Mouse (Mus musculus) G1E (cell line): ENCODE measurements at regions not wholly inside any gene's neighbourhood (a gene's known extent, or its start where the extent isn't known, plus 50 kb on each side); places are given as distances from the start of the nearest gene placed in this dataset.

Source experiments
- ATAC-seq: 2 replicates; pipeline ENCODE4 v1.8.0; 2016; ENCODE audit warnings: mild to moderate bottlenecking; ENCODE audit not compliant: insufficient number of reproducible peaks, poor library complexity, low FRiP score, severe bottlenecking; ENCODE audit errors: extremely low read depth
- DNase-seq: peaks from one replicate; pipeline ENCODE4 v3.0.0; 2012; ENCODE audit warnings: low spot score
- H3K27me3 ChIP-seq: 2 replicates; pipeline ENCODE4 v1.6.1; 2012; ENCODE audit warnings: mild to moderate bottlenecking, low read length, inconsistent platforms; ENCODE audit not compliant: insufficient read depth
- H3K36me3 ChIP-seq: replicated peaks from 2 replicates; pipeline ENCODE3; 2012; ENCODE audit warnings: mild to moderate bottlenecking, inconsistent platforms
- H3K4me1 ChIP-seq: 2 replicates; pipeline ENCODE4 v1.6.1; 2012; ENCODE audit warnings: low read depth, low read length, inconsistent platforms, mixed read lengths; ENCODE audit not compliant: insufficient read depth
- H3K4me3 ChIP-seq: 2 replicates; pipeline ENCODE4 v1.5.1; 2012; ENCODE audit warnings: low read depth, mild to moderate bottlenecking, inconsistent platforms, low read length, moderate library complexity, mixed read lengths
- H3K9me3 ChIP-seq: replicated peaks from 2 replicates; pipeline ENCODE4 v1.6.1; 2012; ENCODE audit warnings: inconsistent platforms
- CTCF ChIP-seq: IDR thresholded peaks from 2 replicates; pipeline ENCODE4 v1.5.1; 2012; ENCODE audit warnings: low read depth, low read length, inconsistent platforms, mixed read lengths
- GATA1 ChIP-seq: IDR thresholded peaks from 2 replicates; pipeline ENCODE4 v1.6.1; 2012; ENCODE audit warnings: borderline replicate concordance, low read length, inconsistent platforms, mixed read lengths
- GATA2 ChIP-seq: IDR thresholded peaks from 2 replicates; pipeline ENCODE4 v1.6.1; 2012; ENCODE audit warnings: low read depth, low read length, inconsistent platforms, borderline replicate concordance
- POLR2AphosphoS5 ChIP-seq: IDR thresholded peaks from 2 replicates; pipeline ENCODE4 v1.6.1; 2012; ENCODE audit warnings: low read depth, low read length, inconsistent platforms; ENCODE audit not compliant: insufficient replicate concordance
- TAL1 ChIP-seq: conservative IDR thresholded peaks from 2 replicates; pipeline ENCODE4 v1.6.1; 2012; ENCODE audit warnings: low read depth, low read length, inconsistent platforms, mixed read lengths

DNA sequence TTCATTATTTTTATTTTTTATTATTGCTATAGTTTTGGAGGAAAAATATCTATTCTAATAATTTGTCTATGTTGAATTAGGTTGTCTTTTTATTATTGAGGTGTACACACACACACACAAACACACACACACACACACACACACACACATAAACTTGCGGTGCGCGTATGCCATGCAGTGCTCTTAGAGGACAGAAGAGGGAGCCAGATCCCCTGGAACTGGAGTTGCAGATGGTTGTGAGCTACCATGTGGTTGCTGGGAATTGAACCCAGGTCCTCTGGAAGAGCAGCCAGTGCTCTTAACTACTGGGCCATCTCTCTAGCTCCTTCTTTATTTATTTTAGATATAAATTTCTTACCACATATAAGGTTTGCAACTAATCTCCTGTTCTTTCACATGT is 206.0 kb downstream of the Opa1 start:
- peaks cover 3% of the 10 kb centered on the region; the same call in 1 of the 2 replicates for H3K27me3 ChIP-seq
- H3K36me3 ChIP-seq = peaks cover 2% of the 10 kb centered on the region
- H3K4me3 ChIP-seq = no peak overlapping the region
- H3K4me1 ChIP-seq = peaks cover 47% of the 10 kb centered on the region
- ATAC-seq (no peak), DNase-seq (no peak)
- H3K9me3 ChIP-seq = peaks cover 2% of the 10 kb centered on the region; the same call in 1 of the 2 replicates
- TF ChIP-seq GATA1 = no peak
- no peak for TF ChIP-seq GATA2
- no peak for TF ChIP-seq TAL1
- no peak for TF ChIP-seq POLR2AphosphoS5
- TF ChIP-seq CTCF = no peak

DNA sequence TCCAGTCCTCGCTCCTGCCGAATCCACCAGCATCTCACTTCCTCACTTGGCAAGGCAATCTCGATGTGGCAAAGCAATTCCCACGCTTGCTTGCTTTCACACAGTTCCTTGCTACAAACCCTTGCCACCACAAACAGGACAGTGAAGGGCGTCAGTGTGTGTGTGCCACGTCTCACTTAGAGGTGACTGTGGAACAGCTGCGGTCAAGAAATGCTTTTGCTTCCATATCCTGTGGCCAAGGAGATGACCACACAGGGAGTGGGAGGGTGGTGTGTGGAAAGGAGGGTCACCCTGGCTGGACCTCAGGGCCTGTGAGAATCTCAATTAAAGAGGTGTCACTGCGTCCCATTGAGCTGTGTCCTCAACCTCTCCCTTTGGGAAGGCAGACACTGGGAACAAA is 207.4 kb downstream of the Opa1 start:
- TF ChIP-seq GATA1 (no peak), CTCF (no peak), GATA2 (no peak), TAL1 (no peak), POLR2AphosphoS5 (no peak)
- Histone ChIP-seq H3K4me3 (no peak overlapping the region), H3K27me3 (no peaks in the 10 kb centered on the region), H3K36me3 (peaks cover 2% of the 10 kb centered on the region), H3K9me3 (peaks cover 2% of the 10 kb centered on the region; the same call in 1 of the 2 replicates), H3K4me1 (peaks cover 48% of the 10 kb centered on the region)
- DNase-seq = no peak
- no peak for ATAC-seq

DNA sequence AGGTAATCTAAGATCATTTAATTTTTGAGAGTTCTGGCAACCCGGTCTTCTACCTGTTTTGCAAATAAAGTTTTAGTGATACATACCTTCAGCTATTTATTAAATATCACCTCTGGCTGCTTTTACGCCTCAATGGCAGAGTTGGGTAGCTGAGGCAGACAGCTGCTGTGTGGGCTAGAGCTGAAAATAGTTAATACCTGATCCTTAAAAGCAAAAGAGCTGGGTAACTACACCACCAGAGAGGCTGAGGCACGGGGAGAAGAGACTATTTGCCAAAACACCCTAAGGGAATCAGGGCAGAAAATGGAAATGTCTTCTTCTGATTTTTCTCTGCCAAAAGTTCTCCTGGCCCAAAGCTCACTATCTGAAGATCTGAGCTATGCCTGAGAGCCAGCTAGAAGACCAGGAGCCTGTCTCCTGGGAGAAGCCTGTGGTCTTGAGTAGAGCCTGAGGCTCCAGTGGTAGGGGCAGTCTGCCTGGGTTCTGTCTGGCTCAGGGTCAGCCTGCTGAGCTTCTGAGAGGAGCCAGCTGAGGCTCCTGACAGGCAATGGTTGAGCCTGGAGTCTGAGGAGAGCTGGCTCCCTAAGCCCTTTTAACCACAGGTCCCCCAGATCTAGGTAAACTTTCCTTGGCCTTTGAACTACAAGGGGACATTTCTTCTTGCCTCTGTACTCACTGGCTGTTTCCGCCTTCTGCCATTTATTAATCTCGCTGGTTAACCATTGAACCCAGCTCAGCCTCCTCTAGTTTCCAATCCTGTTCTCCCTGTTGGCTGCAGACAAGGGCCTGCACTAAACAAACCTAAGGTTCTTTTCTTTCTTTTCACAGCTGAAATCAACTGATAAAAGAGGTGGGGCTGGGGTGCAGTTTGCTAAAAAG is 208.7 kb downstream of the Opa1 start:
- peak; percentile 12 for DNase-seq
- H3K9me3 ChIP-seq = peaks cover 2% of the 10 kb centered on the region; the same call in 1 of the 2 replicates
- peak; percentile 28; the same call in 1 of the 2 replicates for ATAC-seq
- TF ChIP-seq CTCF = no peak
- no peak for TF ChIP-seq POLR2AphosphoS5
- H3K36me3 ChIP-seq = peaks cover 2% of the 10 kb centered on the region
- H3K27me3 ChIP-seq = no peaks in the 10 kb centered on the region
- no peak overlapping the region; the same call in 1 of the 2 replicates for H3K4me3 ChIP-seq
- H3K4me1 ChIP-seq = peaks cover 48% of the 10 kb centered on the region

DNA sequence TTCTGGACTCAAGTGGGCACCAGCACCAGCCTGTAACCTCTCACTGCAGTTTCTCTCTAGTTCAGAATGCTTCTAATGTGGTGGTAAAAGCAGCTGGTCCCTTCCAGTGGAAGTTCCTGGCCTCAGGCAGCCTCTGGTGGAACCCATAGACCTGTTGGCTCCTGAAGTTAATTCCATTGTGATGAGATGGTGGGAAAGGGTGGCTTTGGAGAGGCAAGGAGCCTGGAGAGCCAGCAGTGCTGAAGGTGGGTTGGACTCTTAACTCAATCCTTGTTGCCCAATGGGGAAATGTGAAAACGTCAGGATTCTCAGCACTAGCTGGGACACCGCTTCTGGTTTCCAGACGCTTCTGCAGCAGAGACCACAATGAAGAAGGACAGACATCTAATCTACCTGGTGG is 210.9 kb downstream of the Opa1 start:
- Histone ChIP-seq H3K4me3 (no peak overlapping the region), H3K27me3 (peaks cover under 1% of the 10 kb centered on the region; the same call in 1 of the 2 replicates), H3K9me3 (peaks cover 2% of the 10 kb centered on the region; the same call in 1 of the 2 replicates), H3K36me3 (peaks cover 2% of the 10 kb centered on the region), H3K4me1 (peaks cover 42% of the 10 kb centered on the region)
- DNase-seq (no peak), ATAC-seq (no peak)
- TF ChIP-seq CTCF (no peak), GATA2 (no peak), GATA1 (no peak), TAL1 (no peak), POLR2AphosphoS5 (no peak)

DNA sequence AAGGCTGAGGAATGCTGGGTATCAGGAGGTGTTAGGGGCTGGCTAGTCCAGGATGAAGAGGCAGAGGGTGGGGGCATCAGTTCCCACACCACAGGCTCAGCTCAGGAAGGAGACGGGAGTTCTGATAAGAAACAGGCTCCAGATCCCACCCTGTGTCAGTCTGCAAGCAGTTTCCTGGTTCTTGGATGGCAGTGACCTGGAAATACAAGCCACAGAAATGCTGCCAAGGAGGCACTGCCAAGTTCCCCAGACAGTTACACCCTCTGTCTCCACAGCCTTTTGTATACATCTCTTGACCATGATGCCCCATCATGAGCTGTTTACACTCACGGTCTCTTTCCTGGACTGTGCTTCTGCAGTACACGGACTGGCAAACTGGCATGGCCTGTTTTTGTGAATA is 220.1 kb downstream of the Opa1 start:
- Histone ChIP-seq H3K27me3 (peaks cover 45% of the 10 kb centered on the region), H3K36me3 (no peaks in the 10 kb centered on the region), H3K4me3 (no peak overlapping the region), H3K9me3 (no peaks in the 10 kb centered on the region), H3K4me1 (peaks cover 7% of the 10 kb centered on the region)
- no peak for TF ChIP-seq GATA2
- TF ChIP-seq GATA1 = no peak
- TF ChIP-seq TAL1 = no peak
- TF ChIP-seq CTCF = no peak
- TF ChIP-seq POLR2AphosphoS5 = no peak
- ATAC-seq = no peak
- DNase-seq = no peak

DNA sequence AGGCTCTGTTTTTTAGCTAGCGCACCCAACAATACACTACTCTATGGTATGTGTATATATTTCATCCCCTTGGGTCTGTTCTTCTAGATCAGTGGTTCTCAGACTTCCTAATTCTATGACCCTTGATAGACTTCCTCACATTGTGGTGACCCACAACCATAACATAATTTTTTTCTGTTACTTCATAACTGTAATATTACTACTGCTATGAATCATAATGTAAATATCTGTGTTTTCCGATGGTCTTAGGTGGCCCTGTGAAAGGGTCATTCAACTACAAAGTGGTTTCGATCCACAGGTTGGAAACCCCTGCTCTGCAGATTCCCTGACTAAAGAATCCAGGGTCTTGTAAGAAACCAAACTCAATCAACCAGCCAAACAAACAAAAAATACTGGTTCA is 220.8 kb downstream of the Opa1 start:
- Histone ChIP-seq H3K27me3 (peaks cover 49% of the 10 kb centered on the region), H3K9me3 (no peaks in the 10 kb centered on the region), H3K4me3 (no peak overlapping the region), H3K36me3 (no peaks in the 10 kb centered on the region), H3K4me1 (peaks cover 7% of the 10 kb centered on the region)
- ATAC-seq = no peak
- no peak for DNase-seq
- TF ChIP-seq GATA2 (no peak), CTCF (no peak), GATA1 (no peak), TAL1 (no peak)
